Mouse (Mus musculus): ENCODE results near the gene Trpm3.

DNA sequence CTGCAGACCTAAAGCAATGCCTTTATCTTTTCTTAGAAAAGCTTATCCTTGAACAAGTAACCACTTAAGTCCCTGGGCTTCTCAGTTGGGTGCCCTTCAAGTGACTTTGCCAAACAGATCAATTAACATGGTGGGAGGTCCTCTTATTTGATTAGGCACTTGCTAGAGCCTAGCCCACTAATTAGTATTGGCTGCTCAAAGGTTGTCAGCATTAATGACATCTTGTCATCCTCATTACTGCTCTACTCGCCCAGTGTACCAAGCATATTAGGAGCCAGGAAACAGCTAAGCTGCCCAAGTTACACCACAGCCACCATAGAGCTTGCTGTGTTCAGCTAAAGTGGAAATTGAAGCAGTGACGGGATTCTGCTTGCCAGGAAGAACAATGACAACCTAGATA is 456.4 kb downstream of the Trpm3 start:
- TF ChIP-seq USF1 (IDR thresholded peaks at IDR 0.05; ENCODE audit: low read depth) (no peak), CTCF (IDR thresholded peaks at IDR 0.05; ENCODE audit: control insufficient read depth, insufficient read depth, insufficient read length) (no peak), MAX (IDR thresholded peaks at IDR 0.05) (no peak), MYOG (IDR thresholded peaks at IDR 0.05; ENCODE audit: control insufficient read depth, extremely low read depth, insufficient read length) (no peak), CEBPB (IDR thresholded peaks at IDR 0.05; ENCODE audit: low read depth) (no peak)
